Mouse (Mus musculus): ENCODE measurements around the gene Opa3.

Gene Opa3

DNA sequence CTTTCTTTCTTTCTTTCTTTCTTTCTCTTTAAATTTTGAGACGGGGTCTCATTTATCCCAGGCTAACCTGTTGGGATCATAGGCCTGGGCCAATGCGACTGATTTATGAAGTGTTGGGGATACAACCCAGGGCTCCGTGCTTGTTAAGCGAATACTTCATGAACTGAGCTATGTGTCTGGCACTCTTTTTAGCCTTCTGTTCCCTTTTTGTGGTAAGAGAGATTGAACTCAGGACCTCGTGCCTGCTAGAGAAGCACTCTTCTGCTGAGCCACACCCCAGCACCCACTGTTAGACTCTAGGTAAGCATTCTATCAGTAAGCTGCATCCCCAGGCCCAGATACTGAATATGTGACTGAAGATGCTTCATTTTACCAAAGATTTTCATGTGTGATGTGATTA is 10.6 kb upstream of the Opa3 start:
- no peak for DNase-seq

DNA sequence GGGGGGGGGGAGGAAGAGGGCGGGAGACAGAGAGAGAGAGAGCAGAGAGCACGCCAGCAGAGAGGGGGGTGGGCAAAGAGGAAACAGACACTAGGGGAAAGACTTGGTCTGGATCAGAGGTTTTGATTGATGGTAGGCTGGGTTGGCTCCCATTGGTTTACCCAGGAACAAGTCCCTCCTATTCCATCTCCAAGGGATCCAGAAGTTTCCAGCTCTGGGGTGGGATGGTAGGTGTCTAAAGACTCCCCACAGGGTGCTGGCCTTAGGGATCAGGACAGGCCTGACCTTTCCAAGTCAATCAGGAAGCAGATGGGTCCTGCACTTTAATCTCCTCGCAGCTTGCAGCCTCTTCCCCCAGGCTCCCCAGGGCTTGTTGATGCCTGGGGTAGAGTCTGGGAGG is 10.2 kb upstream of the Opa3 start:
- peak; percentile 92 for DNase-seq

DNA sequence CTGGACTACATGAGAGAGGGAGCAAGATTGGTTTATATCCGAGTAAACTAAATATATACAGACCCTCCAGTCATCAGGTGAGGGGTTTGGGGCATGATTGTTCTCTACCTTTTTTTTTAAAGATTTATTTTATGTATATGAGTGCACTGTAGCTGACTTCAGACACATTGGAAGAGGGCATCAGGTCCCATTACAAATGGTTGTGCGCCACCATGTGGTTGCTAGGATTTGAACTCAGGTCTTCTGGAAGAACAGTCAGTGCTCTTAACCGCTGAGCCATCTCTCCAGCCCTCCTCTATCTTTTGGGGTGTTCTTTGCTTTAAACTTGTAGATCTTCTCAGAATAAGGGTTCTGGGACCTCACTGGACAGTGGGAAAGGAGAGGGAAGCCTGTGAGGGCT is 8.1 kb upstream of the Opa3 start:
- DNase-seq: no peak

DNA sequence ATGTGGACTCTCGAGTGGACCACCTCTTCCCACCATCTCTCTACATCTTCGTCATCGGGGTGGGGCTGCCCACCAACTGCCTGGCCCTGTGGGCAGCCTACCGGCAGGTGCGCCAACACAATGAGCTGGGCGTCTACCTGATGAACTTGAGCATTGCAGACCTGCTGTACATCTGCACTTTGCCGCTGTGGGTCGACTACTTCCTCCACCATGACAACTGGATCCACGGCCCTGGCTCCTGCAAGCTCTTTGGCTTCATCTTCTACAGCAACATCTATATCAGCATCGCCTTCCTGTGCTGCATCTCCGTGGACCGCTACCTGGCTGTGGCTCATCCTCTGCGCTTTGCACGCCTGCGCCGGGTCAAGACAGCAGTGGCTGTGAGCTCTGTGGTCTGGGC is 5.9 kb upstream of the Opa3 start:
- peak; percentile 90 for DNase-seq

DNA sequence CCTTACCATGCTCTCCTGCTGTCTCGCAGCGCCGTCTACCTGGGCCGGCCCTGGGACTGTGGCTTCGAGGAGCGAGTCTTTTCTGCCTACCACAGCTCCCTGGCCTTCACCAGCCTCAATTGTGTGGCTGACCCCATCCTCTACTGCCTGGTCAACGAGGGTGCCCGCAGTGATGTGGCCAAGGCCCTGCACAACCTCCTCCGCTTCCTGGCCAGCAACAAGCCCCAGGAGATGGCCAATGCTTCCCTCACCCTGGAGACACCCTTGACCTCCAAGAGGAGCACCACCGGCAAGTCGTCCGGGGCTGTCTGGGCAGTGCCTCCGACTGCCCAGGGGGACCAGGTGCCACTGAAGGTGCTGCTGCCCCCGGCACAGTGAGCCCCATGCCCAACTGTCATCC is 5.3 kb upstream of the Opa3 start:
- DNase-seq: peak; percentile 89

GRCm38 (mm10) chr7:19224933-19225332 is 3.2 kb upstream of the Opa3 start:
- DNase-seq: peak; percentile 97

DNA sequence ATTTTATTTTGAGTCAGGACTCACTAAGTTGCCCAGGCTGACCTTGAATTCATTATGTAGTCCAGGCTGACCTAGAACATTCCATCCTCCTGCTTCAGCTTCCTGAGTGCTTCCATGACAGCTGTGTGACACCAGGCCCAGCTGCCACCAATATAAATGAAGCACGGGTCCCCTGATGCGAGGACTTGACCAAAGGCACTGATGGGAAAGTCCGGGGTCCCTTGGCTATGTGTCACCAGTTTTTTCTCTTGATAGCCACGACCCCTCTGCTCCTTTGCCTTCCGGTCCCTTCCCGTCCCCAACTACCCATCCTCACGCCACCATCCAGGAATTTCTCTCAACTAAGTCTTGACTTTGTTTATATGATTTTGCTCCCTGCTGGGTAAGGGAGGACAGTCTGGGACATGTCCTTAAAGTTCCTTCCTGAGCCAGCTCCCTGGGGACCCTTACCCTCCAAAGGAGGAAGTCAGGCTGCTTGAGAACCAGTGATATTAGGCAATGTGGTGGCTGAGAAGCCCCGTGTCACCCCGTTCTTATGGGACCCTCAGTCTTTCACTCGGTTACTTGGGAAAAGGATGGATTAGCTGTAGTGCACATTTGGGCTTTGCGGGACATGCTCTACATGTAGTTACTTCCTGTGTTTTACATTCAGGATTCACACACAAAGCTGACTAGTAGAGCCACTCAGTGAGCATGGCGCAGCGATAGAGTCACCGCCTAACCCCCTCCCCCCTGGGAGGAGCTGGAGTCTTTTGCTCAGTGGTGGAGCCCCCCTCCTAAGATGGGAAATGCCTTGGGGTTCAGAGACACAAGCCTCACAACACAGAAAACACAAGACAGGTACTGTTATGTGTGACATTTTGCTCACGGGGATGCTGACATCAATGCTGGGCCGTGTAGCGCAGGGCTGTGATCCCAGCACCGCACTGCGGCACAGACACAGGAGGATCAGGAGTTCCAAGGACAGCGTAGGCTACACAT is 1.0 kb upstream of the Opa3 start:
- DNase-seq: peak; percentile 97

DNA sequence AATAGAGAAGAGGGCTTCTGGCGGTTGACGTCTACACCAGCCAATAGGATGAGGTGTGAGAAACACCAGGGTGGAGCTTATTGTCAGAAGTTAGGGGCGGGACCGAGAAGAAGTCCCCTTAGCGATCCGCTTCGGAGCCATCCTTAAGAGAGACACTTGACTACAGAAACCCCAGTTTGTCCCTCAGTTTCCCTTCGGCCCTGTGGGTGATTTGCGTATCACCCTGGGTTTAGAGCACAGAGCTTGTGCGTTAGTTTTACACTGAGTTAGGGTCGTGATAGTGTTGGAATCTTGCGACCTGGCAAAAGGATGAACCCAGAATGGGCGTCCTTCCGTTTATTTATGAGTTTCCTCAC is 637 bp downstream of the Opa3 start:
- DNase-seq: no peak

DNA sequence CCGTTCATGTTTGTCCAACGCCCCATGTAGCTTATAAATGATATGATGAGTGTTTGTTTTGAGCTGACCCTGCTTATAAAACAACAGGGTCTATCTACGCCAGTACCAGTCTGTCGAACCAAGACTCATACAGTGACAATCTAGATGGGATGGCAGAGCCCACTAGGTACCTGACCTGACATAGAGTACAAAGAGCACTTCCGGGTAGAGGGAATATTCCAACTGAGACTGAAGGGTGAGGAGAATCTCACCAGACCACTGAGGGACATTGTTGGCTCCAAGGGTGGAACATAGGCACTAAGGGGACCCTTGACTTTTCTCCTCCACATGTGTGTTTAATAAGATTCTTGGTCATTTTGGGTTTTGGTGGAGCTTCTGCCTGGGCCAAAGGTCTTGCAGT is 1.3 kb downstream of the Opa3 start:
- no peak for DNase-seq

- no peak for DNase-seq
Observed at GRCm38 (mm10) chr7:19230041-19230580, 2.0 kb downstream of the Opa3 start.

- DNase-seq: no peak
Observed at GRCm38 (mm10) chr7:19230899-19231298, 2.8 kb downstream of the Opa3 start.

GRCm38 (mm10) chr7:19231849-19232248 is 3.7 kb downstream of the Opa3 start:
- DNase-seq: no peak

- DNase-seq: no peak
Observed at GRCm38 (mm10) chr7:19234652-19235051, 6.5 kb downstream of the Opa3 start.

- DNase-seq: peak; percentile 90
Observed at GRCm38 (mm10) chr7:19235092-19235671, 7.0 kb downstream of the Opa3 start.

- peak; percentile 95 for DNase-seq
Observed at GRCm38 (mm10) chr7:19236411-19236810, 8.3 kb downstream of the Opa3 start.

DNA sequence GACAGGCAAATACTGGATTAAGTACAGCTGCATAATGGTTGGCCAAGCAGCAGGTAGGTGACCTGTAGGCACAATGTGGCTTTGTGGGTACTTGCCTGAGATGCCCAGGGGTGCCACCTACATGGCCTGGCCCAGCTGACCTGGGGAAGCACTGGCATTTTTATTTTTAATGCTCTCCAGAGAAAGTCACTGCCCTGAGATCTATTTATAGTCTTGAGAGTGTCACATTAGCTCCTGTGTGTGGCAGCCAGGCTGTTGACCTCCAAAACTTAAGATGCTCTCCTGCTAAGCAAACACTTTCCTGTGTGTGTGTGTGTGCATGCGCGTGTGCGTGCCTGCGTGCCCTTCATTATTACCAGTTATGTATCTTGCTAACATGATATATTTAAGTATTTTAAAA is 10.2 kb downstream of the Opa3 start:
- peak; percentile 96 for DNase-seq

DNA sequence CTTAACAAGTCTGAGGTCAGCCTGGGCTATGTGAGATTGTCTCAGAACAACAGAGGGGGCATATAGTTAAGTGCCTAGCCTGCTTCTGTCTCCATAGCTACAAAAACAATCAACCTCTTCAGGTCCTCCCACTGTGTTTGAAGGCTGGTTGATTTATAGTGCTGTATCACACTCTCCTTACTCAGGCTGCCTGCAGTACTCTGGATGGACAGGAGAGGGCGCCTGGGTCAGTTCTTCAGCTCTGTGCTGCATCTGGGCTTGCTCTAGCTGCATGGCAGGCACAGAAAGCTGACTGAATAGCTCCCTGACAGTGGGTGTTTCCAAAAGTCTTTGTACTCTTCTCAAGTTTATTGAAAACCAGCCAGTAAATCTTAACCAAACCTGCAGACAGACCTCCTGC is 11.3 kb downstream of the Opa3 start:
- DNase-seq: peak; percentile 97

GRCm38 (mm10) chr7:19239986-19240385 is 11.9 kb downstream of the Opa3 start:
- no peak for DNase-seq

DNA sequence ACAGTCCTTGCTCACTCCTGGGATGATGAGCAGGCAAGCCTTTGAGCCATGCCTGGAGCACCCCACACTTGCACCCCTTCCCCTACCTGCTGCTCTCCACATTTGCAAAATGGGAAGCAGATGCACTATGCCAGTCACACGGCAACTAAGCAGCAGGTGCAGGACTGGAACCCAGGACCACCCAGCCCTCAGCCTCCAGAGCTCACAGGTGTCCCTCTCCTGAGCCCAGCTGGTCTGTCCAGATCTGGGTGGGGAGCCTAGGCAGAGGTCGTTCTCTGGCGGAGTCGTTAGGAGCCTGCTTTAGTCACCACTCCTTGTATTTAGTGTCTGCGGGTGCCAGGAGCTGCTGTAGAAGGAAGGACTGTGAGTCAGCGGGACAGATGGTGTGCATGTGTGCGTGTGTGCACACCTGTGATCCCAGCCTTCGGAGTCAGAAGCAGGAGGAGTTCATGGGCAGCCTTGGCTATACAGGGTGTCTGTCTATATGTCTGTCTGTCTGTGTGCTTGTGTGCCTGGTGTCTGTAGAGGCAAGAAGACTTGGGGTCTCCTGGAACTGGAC is 12.8 kb downstream of the Opa3 start:
- DNase-seq: no peak

DNA sequence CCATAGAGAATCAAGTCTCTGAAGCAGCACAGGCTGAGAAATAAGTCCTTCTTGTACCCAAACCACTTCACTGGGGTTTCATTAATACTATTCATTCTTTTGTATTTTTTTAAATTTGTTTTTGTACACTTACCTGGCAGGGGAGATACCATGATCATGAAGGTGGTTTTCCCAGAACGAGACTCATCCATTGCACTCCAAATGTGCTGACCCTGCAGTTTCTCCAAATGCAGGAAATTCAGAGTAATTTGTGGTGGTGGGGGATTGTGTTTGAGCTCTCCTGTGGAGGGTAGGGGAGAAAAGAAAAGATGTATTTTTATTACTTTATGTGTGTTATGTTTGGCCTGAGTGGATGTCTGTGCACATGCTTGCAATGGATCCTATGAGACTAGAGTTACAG is 13.9 kb downstream of the Opa3 start:
- no peak for DNase-seq

DNA sequence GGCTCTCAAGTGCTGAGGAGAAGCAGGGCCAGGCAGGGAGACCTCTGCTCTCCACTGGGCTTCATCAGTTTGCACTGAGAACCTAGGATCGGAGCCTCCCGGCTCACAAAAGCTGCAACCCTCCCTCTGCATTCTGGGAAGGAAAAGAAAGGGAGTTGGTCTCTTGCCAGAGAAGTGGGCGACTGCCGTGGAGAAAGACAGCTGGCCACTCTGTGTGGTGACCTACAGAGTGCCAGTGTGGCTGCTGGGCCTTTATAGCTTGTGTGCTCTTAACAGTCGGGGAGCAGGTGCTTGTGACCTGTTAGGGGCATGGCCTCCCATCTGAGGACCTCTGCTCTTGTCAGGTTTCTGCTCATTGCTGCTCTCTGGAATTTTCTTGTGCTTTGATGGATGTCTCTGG is 15.7 kb downstream of the Opa3 start:
- DNase-seq: no peak

GRCm38 (mm10) chr7:19245083-19245482 is 16.9 kb downstream of the Opa3 start:
- DNase-seq: peak; percentile 88

GRCm38 (mm10) chr7:19246855-19247254 is 18.7 kb downstream of the Opa3 start:
- no peak for DNase-seq

DNA sequence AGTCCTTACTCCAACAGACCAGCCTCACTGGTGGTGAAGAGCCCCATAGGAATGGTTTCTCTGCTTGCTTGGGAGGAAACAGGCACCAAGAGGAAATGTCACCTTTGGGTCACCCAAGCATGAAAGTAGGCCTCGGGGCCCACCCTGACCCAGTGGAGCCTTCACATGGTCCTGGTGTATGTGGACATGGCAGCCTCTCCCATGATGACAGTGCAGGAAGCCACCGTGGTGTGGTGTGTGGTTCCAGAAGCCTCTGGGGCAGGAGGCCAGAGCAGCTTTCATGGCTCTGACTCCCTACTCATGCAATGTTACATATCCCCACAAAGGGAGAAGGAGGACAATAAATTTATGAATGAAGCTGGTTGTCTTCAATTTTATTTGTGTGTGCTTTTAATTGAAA is 19.4 kb downstream of the Opa3 start:
- DNase-seq: no peak

Measured in heart, adult 11 months (tissue).